Mouse (Mus musculus) embryonic facial prominence, embryonic 10.5 days (tissue): ENCODE results near the gene Lrrn4. TPM values are rescaled to one million over a fixed set of nuclear protein-coding genes. Genes with fewer than 3 reads are reported as not detected.
A peak's percentile ranks its signal among the peaks of the same experiment; 100 is the strongest.

ENCODE experiments used
- DNase-seq: peaks from one replicate; pipeline ENCODE4 v3.0.0-alpha.2; 2017; ENCODE audit warnings: low spot score
- H3K27ac ChIP-seq: fragments of 300-500 bp; sonication (generic); replicated peaks from 2 replicates; pipeline ENCODE4 v1.5.1; 2016; ENCODE audit warnings: mild to moderate bottlenecking
- H3K27me3 ChIP-seq: fragments of 300-500 bp; sonication (generic); replicated peaks from 2 replicates; pipeline ENCODE4 v1.6.1; 2016; ENCODE audit warnings: low read depth, mild to moderate bottlenecking; ENCODE audit not compliant: poor library complexity, severe bottlenecking
- H3K36me3 ChIP-seq: fragments of 300-500 bp; sonication (generic); replicated peaks from 2 replicates; pipeline ENCODE4 v1.6.1; 2016; ENCODE audit warnings: mild to moderate bottlenecking, moderate library complexity
- H3K4me1 ChIP-seq: fragments of 300-500 bp; sonication (generic); 2 replicates; pipeline ENCODE4 v1.6.1; 2016
- H3K4me3 ChIP-seq: fragments of 300-500 bp; sonication (generic); 2 replicates; pipeline ENCODE4 v1.5.1; 2016; ENCODE audit warnings: mild to moderate bottlenecking, moderate library complexity
- H3K9me3 ChIP-seq: fragments of 300-500 bp; sonication (generic); 2 replicates; pipeline ENCODE4 v1.6.1; 2016; ENCODE audit warnings: mild to moderate bottlenecking
- WGBS: fragments of 180-500 bp; shearing (Covaris S2); methylation state at CpG from one replicate; pipeline ENCODE4 v1.1.7; 2016; 5-methylcytosine and 5-hydroxymethylcytosine counted together
- polyA plus RNA-seq: library from polyadenylated mRNA; unstranded; fragments of >200 nt; fragmentation: Nextera tagmentation; extraction: Ambion mirVana; gene quantifications from 2 replicates; pipeline ENCODE4 v1.2.1, GENCODE M21; 2016

Gene Lrrn4
- polyA plus RNA-seq, 1 experiment from 2014 or later, result 0.93 TPM

DNA sequence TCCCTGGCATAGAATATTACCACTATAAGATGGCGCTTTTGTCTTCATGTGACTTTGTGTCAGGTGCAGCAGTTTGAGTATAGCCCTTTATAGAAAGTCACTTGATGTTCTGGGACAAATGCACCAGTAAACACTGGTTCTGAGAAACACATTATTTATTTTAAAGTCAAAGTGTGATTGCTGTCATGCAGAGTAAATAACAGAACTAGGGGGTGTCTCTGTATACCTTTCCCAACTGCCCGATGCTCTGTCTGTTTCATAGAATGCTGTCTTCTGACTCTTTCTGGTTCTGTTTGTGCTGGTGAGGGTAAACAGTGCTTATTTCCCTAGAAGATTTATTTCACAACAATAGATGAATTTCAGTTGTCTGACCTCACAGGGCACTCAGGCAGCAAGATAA lies 17.4 kb downstream of the Lrrn4 start:
- no peak overlapping the region for H3K4me3 ChIP-seq
- 95% methylated on average over 2 of the region's 2 CpGs for WGBS
- H3K36me3 ChIP-seq, result peaks cover 27% of the 10 kb centered on the region

DNA sequence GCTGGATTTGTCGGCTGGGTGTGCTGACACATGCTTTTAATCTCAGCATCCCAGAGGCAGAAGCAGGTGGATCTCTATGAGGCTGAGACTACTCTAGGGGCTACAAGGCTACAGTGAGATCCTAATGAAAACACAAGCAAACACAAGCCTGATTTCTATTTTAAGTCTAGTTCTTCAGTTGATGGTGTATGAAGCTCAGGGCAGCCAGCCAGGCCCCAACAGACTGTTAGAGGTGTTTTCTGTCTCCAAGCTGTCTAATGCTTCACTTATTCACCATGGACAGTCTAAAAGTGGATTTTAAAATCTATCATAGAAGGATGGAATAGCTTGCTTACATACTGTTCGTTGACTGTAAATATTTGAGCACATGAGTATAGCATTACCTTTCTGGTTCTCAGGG lies 19.2 kb downstream of the Lrrn4 start:
- no peak overlapping the region for H3K27ac ChIP-seq
- H3K27me3 ChIP-seq, result no peaks in the 10 kb centered on the region
- H3K4me3 ChIP-seq, result no peak overlapping the region
- no peaks in the 10 kb centered on the region for H3K9me3 ChIP-seq
- no peaks in the 10 kb centered on the region for H3K4me1 ChIP-seq
- H3K36me3 ChIP-seq, result peaks cover 20% of the 10 kb centered on the region
- 88% methylated on average over 2 of the region's 2 CpGs for whole genome bisulfite sequencing
- no peak for DNase-seq

More for the DNA sequence above, 17.4 kb downstream of the Lrrn4 start:
- no peak overlapping the region for H3K27ac ChIP-seq
- H3K4me1 ChIP-seq, result no peaks in the 10 kb centered on the region
- no peaks in the 10 kb centered on the region for H3K27me3 ChIP-seq
- H3K9me3 ChIP-seq, result no peaks in the 10 kb centered on the region
- DNase-seq, result no peak

DNA sequence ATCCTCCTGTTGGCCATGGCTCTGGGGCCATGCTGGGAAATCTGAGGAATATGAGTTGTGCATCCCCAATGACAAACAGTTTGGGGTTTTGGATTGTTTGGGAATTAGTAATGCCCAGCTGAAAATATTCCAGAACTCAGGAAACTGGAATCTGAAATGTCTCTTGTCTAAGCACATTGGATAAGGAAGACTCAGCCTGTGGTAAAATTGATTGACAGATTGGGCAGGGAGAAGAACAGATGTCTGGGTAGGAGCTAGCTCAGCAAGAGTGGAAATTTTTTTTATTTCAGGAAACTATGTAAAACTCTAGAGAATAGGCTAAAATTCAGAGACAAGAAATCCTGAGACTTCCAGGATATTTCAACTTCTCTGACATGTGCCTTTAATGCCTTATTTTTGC lies 20.3 kb downstream of the Lrrn4 start:
- Histone ChIP-seq H3K9me3 (no peaks in the 10 kb centered on the region), H3K27me3 (no peaks in the 10 kb centered on the region), H3K4me3 (no peak overlapping the region), H3K4me1 (no peaks in the 10 kb centered on the region), H3K27ac (no peak overlapping the region), H3K36me3 (peaks cover 15% of the 10 kb centered on the region)
- no peak for DNase-seq

DNA sequence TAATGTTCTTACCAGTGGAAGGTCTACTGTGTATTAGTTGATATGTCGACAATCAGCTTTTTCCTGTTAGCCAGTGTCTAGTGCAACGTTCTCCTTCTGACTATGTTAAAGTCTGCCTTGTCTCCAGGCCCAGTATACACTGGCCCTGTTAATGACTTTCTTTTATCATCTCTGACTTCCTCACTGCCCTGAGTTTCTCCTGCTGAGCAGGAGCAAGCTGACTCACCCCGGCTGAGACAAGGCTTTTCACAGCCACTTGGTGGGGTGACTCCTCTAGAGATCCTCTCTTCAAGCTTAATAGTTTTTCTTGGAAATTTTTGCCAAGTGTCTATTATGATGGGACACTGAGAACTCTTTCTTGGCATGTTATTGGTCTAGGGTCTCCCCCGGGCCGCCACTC lies 24.4 kb downstream of the Lrrn4 start:
- H3K36me3 ChIP-seq, result peaks cover 37% of the 10 kb centered on the region
- H3K27ac ChIP-seq, result no peak overlapping the region
- H3K4me1 ChIP-seq, result no peaks in the 10 kb centered on the region
- H3K4me3 ChIP-seq, result no peak overlapping the region
- no peaks in the 10 kb centered on the region for H3K27me3 ChIP-seq
- 83% methylated on average over 5 of the region's 5 CpGs for WGBS
- no peaks in the 10 kb centered on the region for H3K9me3 ChIP-seq
- no peak for DNase-seq

DNA sequence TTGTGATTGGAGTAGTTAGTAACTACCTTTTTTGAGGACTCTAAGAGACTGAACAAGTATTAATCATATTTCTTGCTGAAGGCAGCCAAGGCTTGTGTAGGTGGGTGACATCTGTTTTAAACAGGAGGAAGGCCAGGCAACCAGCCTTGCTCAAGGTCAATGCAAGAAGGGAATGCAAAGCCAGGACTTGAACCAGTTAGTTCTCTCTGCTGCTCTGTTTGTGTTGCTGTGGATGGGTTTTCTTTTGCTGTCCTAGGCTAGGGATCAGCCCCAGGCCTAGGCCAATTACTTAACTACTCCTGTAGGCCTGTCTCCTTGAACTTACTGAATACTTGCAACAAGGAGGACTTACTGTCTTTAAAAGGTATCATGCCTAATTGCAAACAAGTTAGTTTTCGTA lies 27.6 kb downstream of the Lrrn4 start:
- 97% methylated on average over 1 of the region's 1 CpGs for WGBS
- no peaks in the 10 kb centered on the region for H3K27me3 ChIP-seq
- H3K4me1 ChIP-seq, result peaks cover 4% of the 10 kb centered on the region
- H3K27ac ChIP-seq, result no peak overlapping the region
- no peak overlapping the region for H3K4me3 ChIP-seq
- peaks cover 51% of the 10 kb centered on the region for H3K36me3 ChIP-seq
- no peaks in the 10 kb centered on the region for H3K9me3 ChIP-seq
- DNase-seq, result no peak

DNA sequence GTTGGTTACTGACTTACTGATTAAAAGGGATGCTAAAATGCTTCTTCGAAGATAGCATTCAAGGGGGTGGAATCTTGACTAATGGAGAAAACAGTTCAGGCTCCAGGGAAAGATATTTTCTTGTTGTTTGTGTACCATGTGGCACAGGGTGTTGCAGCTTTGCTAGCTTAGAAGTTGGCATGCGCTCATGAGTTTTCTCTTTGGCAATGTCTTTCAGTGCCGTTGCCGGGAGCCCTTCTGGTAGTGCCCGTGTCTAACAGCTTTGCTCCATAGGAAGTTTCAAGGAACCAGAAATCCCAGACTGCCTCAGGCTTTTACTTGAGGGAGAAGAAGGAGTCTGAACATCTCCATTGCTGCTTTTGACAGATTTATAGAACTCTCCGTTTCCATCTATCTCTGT lies 31.6 kb downstream of the Lrrn4 start:
- no peak for DNase-seq
- Histone ChIP-seq H3K27ac (no peak overlapping the region), H3K9me3 (no peaks in the 10 kb centered on the region), H3K36me3 (peaks cover 45% of the 10 kb centered on the region), H3K4me3 (no peak overlapping the region), H3K4me1 (peaks cover 16% of the 10 kb centered on the region), H3K27me3 (no peaks in the 10 kb centered on the region)
- 92% methylated on average over 6 of the region's 6 CpGs for WGBS

DNA sequence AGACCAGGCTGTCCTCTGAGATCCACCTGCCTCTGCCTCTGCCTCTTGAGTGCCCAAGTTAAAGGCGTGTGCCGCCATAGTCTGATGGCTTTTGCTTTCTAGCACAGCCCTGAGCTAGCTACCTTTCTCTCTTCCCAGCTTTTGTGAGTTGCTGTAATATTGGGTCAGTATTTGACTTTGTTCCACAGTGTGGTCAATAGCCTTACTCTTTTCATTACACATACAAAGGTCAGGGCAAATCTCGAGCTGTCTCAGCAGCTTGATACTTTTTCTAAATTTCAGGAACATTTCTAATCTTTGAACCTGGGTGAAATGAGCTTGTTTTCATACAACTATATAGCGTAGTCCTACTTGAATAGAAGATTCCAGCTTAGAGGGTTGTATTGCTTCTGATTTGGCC lies 32.3 kb downstream of the Lrrn4 start:
- peaks cover 42% of the 10 kb centered on the region for H3K36me3 ChIP-seq
- DNase-seq, result no peak
- no peaks in the 10 kb centered on the region for H3K9me3 ChIP-seq
- no peaks in the 10 kb centered on the region for H3K27me3 ChIP-seq
- 0 out of 2 replicates have a peak overlapping the region, but pooled peaks have one; percentile 93 for H3K4me3 ChIP-seq
- H3K4me1 ChIP-seq, result peaks cover 16% of the 10 kb centered on the region
- 92% methylated on average over 4 of the region's 4 CpGs for WGBS
- H3K27ac ChIP-seq, result no peak overlapping the region

DNA sequence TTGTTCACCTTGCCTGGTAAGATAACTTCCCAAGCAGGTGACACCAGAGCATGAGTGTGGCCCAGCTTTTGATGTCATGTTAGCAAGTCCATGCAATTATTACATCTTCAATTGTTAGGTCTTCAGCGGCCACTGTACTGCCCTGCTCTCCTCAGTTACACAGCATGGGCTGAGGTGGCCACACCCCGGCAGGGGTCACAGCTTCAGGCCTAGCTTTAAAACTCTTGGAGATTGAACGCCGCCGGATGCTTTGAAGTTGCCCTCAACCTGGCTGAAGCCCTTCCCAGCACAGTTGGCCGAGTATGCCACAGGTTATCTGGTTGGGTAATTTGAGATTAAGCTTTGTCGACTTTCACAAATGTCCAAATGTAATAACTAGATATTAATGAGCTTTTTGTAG lies 33.1 kb downstream of the Lrrn4 start:
- H3K27me3 ChIP-seq, result no peaks in the 10 kb centered on the region
- DNase-seq, result peak; percentile 25
- no peaks in the 10 kb centered on the region for H3K9me3 ChIP-seq
- 44% methylated on average over 7 of the region's 7 CpGs for WGBS
- peaks cover 42% of the 10 kb centered on the region for H3K36me3 ChIP-seq
- peaks cover 16% of the 10 kb centered on the region for H3K4me1 ChIP-seq
- peak overlapping the region; percentile 93 for H3K4me3 ChIP-seq
- no peak overlapping the region for H3K27ac ChIP-seq

DNA sequence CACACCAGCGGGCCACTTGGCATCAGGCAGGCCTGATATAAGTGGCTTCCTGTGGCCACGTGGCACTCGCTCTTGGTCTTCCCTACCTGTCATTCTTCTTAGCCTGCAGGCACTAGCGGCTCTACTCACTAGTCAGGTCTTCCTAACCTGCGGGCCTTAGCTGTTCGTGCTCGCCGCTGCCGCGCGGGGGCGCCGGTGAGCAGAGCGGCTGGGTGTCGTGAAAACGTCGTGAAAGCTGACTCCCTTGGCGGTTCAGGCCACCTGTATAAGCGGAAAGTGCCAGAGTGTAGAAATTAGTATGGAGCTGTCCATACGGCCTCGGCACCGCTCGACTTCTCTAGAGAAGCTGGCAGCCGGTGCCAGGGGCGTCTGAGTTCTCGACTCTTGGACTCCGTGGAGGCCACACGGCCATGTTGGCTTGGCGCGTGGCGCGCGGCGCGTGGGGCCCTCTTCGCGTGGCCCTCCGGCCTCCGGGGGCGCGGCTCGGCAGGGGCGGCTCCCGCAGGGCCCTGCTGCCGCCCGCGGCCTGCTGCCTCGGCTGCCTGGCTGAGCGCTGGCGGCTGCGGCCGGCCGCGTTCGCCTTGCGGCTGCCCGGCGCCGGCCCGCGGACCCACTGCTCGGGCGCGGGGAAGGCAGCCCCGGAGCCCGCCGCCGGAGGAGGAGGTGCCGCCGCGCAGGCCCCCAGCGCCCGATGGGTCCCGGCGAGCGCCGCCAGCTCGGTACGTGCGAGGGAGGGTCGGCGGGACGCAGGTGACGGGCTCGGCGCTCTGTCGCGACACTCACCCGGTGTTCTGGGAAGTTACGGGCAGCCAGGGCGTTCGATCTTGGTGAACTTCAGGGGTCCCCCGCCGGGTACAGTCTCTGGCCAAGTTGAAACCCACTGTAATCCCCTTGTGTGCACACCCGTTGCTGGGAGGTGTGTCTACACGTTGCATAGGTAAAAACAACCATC lies 34.0 kb downstream of the Lrrn4 start, which contains the start of gene Crls1:
Gene Crls1, plus strand, starts transcription at position 260 of the 952 bp plus-strand sequence.
- Histone ChIP-seq H3K27ac (peak within 1 kb of the TSS; percentile 90), H3K9me3 (no peaks in the 10 kb centered on the region), H3K4me3 (peak within 1 kb of the TSS; percentile 93), H3K36me3 (peaks cover 39% of the 10 kb centered on the region), H3K27me3 (no peaks in the 10 kb centered on the region), H3K4me1 (peaks cover 16% of the 10 kb centered on the region)
- under 1% methylated on average over 96 of the region's 96 CpGs for WGBS
- DNase-seq, result peak; percentile 98

DNA sequence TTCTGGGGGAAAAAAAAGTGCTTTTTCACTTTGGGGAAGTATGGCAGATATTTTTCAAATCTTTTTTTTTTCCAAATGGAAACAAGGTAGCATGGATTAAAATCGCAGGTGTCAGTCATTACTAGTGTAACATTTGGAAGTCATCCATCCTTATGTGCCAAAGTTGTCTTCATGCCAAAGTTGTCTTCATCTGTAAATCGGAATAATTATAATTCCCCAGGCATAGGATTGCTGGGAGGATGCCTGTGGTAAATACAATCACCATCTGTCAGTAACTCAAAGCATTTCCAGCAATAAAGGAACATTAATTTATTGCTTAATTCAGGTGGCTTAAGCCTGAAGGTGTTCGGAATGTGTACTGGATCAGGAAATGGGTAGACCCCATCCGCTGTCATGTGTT lies 39.6 kb downstream of the Lrrn4 start:
- Histone ChIP-seq H3K9me3 (no peaks in the 10 kb centered on the region), H3K36me3 (peaks cover 72% of the 10 kb centered on the region), H3K4me3 (no peak overlapping the region), H3K27me3 (no peaks in the 10 kb centered on the region), H3K27ac (no peak overlapping the region), H3K4me1 (no peaks in the 10 kb centered on the region)
- 95% methylated on average over 4 of the region's 4 CpGs for WGBS
- DNase-seq, result no peak

Other genes starting within 250 kb of the Lrrn4 start
- 15.7 and 16.6 TPM in 2 replicates for gene Shld1, start 194.0 kb downstream of the Lrrn4 start, polyA plus RNA-seq
- gene Chgb, start 99.6 kb downstream of the Lrrn4 start, polyA plus RNA-seq, result 1.8 and 3.1 TPM in 2 replicates
- gene Trmt6, start 64.8 kb downstream of the Lrrn4 start, polyA plus RNA-seq, result 47.4 and 51.1 TPM in 2 replicates
- gene Mcm8, start 64.8 kb downstream of the Lrrn4 start, polyA plus RNA-seq, result 30.9 and 32.7 TPM in 2 replicates
- gene Crls1, start 34.2 kb downstream of the Lrrn4 start, polyA plus RNA-seq, result 14.7 and 16.4 TPM in 2 replicates
- 20.2 and 22.7 TPM in 2 replicates for gene Fermt1, start 65.0 kb upstream of the Lrrn4 start, polyA plus RNA-seq